8 mouse cellular contexts compared by ENCODE assay signal in the genomic region with DNA sequence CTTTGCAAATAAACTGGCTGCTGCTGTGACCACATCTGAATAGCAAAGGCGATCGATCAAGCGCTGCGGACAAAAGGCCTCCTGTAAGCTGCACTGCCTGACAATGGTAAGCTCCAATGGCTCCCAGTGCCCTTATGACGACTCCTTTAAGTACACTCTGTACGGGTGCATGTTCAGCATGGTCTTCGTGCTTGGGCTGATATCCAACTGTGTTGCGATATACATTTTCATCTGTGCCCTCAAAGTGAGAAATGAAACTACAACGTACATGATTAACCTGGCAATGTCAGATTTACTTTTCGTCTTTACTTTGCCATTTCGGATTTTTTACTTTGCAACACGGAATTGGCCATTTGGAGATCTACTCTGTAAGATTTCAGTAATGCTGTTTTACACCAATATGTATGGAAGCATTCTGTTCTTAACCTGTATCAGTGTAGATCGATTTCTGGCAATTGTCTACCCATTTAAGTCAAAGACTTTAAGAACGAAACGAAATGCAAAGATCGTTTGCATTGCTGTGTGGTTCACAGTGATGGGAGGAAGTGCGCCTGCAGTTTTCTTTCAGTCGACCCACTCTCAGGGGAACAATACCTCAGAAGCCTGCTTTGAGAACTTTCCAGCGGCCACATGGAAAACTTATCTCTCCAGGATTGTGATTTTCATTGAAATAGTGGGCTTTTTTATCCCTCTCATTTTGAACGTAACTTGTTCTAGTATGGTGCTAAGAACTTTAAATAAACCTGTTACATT. TPM values are rescaled to one million over a fixed set of nuclear protein-coding genes. Genes with fewer than 3 reads are reported as not detected.
DNase-seq lines count a peak whose midpoint lies in the region; ATAC-seq and TF ChIP-seq lines count a peak whose summit lies in the region.

No protein-coding gene starts in this region.

- peak; percentile 82 for ATAC-seq in heart, embryonic 15.5 days (replicated peaks; ENCODE audit: insufficient number of reproducible peaks, insufficient read depth, low FRiP score, low read depth)

- H3K27me3 ChIP-seq in E14TG2a.4 (ENCODE audit: insufficient read depth, low read length): no peaks in the 10 kb centered on the region
- no peaks in the 10 kb centered on the region for H3K27me3 ChIP-seq in heart, embryonic 15.5 days
- H3K27me3 ChIP-seq in spleen, adult 2 months (ENCODE audit: control insufficient read depth, insufficient read depth, low read length): no peaks in the 10 kb centered on the region

- 0% methylated on average over 20 of the region's 20 CpGs for WGBS in heart, embryonic 15.5 days
- WGBS in macrophage (ENCODE audit: missing documents): under 1% methylated on average over 20 of the region's 20 CpGs
- under 1% methylated on average over 20 of the region's 20 CpGs for WGBS in spleen, adult 2 months

- peak overlapping the region; percentile 72 for H3K9ac ChIP-seq in heart, embryonic 15.5 days

- intact Hi-C loops in left cerebral cortex, postnatal 10 days (cut with DNase I): no loop called here

- peaks cover 74% of the 10 kb centered on the region for H3K79me2 ChIP-seq in macrophage (ENCODE audit: inconsistent target)

- H3K27ac ChIP-seq in heart, embryonic 15.5 days: peak overlapping the region; percentile 91
- peak overlapping the region; percentile 86 for H3K27ac ChIP-seq in macrophage
- peak overlapping the region; percentile 91 for H3K27ac ChIP-seq in spleen, adult 2 months (ENCODE audit: insufficient read depth, low read length)

- H3K4me3 ChIP-seq in E14TG2a.4 (replicated peaks; ENCODE audit: low read length) (peak overlapping the region; percentile 82), macrophage (ENCODE audit: inconsistent target) (peak overlapping the region; percentile 75)
- peak overlapping the region; percentile 66 for H3K4me3 ChIP-seq in heart, embryonic 15.5 days
- peak overlapping the region; percentile 82 for H3K4me3 ChIP-seq in spleen, adult 2 months (ENCODE audit: extremely low read depth, insufficient read depth, insufficient read length)

- H3K4me1 ChIP-seq in E14TG2a.4 (replicated peaks; ENCODE audit: low read depth, low read length): peaks cover 39% of the 10 kb centered on the region
- H3K4me1 ChIP-seq in heart, embryonic 15.5 days (replicated peaks): peaks cover 15% of the 10 kb centered on the region
- peaks cover 2% of the 10 kb centered on the region; the same call in 1 of the 2 replicates for H3K4me1 ChIP-seq in spleen, adult 2 months (ENCODE audit: control insufficient read depth, insufficient read depth, insufficient read length)

- peak overlapping the region; percentile 63 for H3K4me2 ChIP-seq in heart, embryonic 15.5 days

- 0 out of 2 replicates have a peak, but pooled peaks cover 4% of the 10 kb centered on the region for H3K36me3 ChIP-seq in E14TG2a.4 (ENCODE audit: insufficient read depth, low read length)
- H3K36me3 ChIP-seq in heart, embryonic 15.5 days: no peaks in the 10 kb centered on the region
- peaks cover 6% of the 10 kb centered on the region; the same call in 1 of the 2 replicates for H3K36me3 ChIP-seq in macrophage (ENCODE audit: inconsistent target)
- H3K36me3 ChIP-seq in spleen, adult 2 months (ENCODE audit: control insufficient read depth, insufficient read depth, low read length): peaks cover 1% of the 10 kb centered on the region; the same call in 1 of the 2 replicates

- peak; percentile 68 for DNase-seq in 3T3-L1 (ENCODE audit: low read depth, low spot score)
- peak; percentile 87 for DNase-seq in embryo, embryonic 10.5 days (ENCODE audit: low spot score)
- DNase-seq in kidney, postnatal 10 days: peak; percentile 66
- peak in 1 of 2 experiments; percentile 40 for DNase-seq in spleen, adult 2 months (ENCODE audit: low read depth in 1 of 2, low spot score in 2 of 2)
- no peak for DNase-seq in left cerebral cortex, postnatal 10 days (ENCODE audit: extremely low spot score in 1 of 2, low spot score in 2 of 2)

- no peaks in the 10 kb centered on the region for H3K9me3 ChIP-seq in E14TG2a.4 (ENCODE audit: low read length)
- H3K9me3 ChIP-seq in heart, embryonic 15.5 days (replicated peaks): no peaks in the 10 kb centered on the region

- TF ChIP-seq CTCF in E14TG2a.4 (conservative IDR thresholded peaks at IDR 0.05; ENCODE audit: low read length): no peak
- no peak for TF ChIP-seq CTCF in spleen, adult 2 months (IDR thresholded peaks at IDR 0.05; ENCODE audit: extremely low read depth, insufficient read depth, insufficient read length, insufficient replicate concordance)

- peak; percentile 25 for TF ChIP-seq POLR2A in spleen, adult 2 months (IDR thresholded peaks at IDR 0.05; ENCODE audit: low read depth, low read length)

RNA-seq across cellular contexts. Expression of a gene that starts 1.0 kb away (rescaled TPM):
- polyA plus RNA-seq in heart, embryonic 15.5 days (2015; fragmentation: Nextera tagmentation; extraction: Ambion mirVana): 8.7 and 8.8 TPM in 2 replicates
- 100 to 1,000 TPM in 1 of 26 experiments, 10 to 100 TPM in 17, 1 to 10 TPM in 8; 2.1 to 123 (median 25.2) TPM for total RNA-seq in macrophage (2018; cell fraction: chromatin; rRNA removed)
- 10 to 100 TPM in 13 of 26 experiments, 1 to 10 TPM in 12, under 1 TPM in 1; 0.91 to 37.2 (median 9.2) TPM for total RNA-seq in macrophage (2018; cell fraction: cytosol; rRNA removed)
- total RNA-seq in macrophage (2018; cell fraction: nucleus; rRNA removed): 100 to 1,000 TPM in 6 of 26 experiments, 10 to 100 TPM in 14, 1 to 10 TPM in 6; 2.7 to 224 (median 41.1) TPM
- polyA plus RNA-seq in macrophage (2018): 25.3 to 29.9 TPM (median 28.8 TPM) in 3 replicates
- 2.7 and 2.8 TPM in 2 replicates for polyA plus RNA-seq in spleen, adult 2 months (2012; rRNA removed)
- total RNA-seq in left cerebral cortex, postnatal 10 days (2021): 1 to 10 TPM; 1.3 to 1.5 TPM

Comparison
In these comparisons a context has a peak if more than half of its experiments do, and no peak if none do; other contexts are left out.
1. DNase-seq: peak in 3T3-L1 (single experiment), embryo, embryonic 10.5 days (single experiment) and kidney, postnatal 10 days (single experiment); none in left cerebral cortex, postnatal 10 days (0 of 2).
2. Peak in every context shown above with its lines, with median percentiles within 50 percentile points of each other: H3K4me3 ChIP-seq and H3K27ac ChIP-seq.